Mouse (Mus musculus): ENCODE measurements around the gene Prrx2.

The Prrx2 gene

DNA sequence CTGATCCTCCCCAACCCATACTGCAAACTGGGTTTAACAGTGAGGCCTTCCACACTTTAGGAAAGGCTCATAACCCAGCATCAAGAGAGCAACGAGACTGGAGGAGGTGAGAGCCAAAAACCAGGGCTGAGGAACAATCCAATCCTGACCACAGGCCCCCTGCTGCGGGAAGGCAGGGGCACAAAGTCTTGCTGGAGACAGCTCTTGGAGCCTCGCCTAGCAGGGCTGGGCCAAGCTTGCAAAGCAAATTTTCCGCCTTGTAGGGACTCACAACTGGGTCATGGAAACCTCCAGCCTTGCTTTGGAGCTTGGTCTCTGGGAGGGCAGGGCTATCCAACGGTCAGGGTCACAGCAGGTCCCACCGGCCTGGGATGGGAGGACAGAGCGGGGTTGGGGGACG is 36.1 kb downstream of the Prrx2 start:
- DNase-seq (ENCODE audit: low spot score in 2 of 2): peak in 1 of 2 experiments; percentile 50

DNA sequence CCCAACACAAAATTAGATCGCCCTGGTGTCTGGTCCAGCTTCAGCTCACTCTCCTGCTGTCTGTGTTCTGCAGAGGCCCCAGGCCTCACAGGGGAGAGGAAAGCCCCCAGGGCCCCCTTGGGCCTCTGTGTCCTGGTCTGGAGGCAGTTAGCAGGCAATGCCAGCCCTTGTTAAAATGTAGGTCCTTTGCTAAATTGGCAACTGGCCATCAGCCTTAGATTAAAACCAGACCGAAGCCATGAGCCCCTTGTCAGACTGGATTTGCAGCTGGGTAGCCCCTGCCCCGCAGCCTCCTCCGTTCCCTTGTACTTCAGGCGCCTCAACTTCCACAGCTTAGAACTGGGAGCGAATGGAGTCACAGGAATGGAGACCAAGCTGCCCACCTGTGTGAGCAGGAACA is 37.9 kb downstream of the Prrx2 start:
- DNase-seq (ENCODE audit: low spot score in 2 of 2): no peak

DNA sequence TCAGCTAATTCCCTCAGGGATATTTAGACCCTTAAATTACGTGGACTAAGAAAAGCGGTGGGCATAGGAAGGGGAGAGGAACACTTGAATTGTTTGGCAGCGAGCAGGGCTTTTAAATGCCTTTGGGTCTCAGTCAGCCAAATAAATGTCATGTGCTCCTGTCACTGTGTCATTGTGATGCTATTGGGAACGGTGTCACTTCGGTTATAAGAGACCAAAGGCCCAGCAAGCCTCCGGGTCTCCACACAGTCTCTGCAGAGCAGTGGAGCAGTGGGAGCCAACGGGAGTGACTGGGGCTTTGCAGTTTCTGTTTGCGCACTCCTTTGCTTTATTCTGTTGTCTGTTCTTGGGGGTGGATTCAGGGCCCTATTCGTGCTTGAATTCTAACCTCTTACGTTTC is 39.7 kb downstream of the Prrx2 start:
- no peak for DNase-seq (ENCODE audit: low spot score in 2 of 2)

DNA sequence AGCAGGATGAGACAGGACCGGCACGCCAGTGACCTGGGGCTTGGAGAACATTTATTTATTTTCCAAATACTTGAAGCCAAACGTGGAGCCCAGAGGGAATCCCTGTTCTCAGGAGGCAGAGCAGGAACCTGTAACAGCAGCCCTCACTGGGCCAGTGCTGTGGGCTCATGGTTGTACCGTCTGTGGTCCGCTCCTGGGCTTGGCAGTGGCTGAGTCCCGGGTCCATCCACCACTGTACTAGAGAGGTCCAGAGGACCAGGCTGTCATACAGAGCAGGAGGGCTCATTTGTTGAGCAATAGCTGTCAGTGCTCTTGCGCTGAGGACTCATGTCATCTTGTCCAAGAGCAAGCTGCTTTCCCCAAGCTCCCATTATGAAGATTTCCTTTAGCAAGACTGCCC is 40.3 kb downstream of the Prrx2 start:
- DNase-seq (ENCODE audit: low spot score in 2 of 2): no peak

GRCm38 (mm10) chr2:30875621-30876432 is 41.1 kb downstream of the Prrx2 start:
- DNase-seq (ENCODE audit: low spot score in 2 of 2): no peak

DNA sequence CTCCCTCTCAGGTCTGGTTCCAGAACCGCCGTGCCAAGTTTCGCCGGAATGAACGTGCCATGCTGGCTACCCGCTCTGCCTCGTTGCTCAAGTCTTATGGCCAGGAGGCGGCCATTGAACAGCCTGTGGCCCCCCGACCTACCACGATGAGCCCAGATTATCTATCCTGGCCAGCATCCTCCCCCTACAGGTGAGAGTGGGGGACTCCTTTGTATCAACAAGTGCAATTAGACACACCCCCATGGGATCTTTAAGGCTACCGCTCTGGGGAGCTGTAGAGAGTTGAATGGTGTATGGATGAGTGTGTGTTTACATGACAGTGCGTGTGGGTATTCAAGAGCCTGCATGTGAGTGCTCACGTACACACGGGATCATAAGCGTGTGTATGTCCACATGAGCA is 44.7 kb downstream of the Prrx2 start:
- no peak for DNase-seq (ENCODE audit: low spot score in 2 of 2)

- no peak for DNase-seq (ENCODE audit: low spot score in 2 of 2)
Observed at GRCm38 (mm10) chr2:30881215-30881614, 46.4 kb downstream of the Prrx2 start.

DNA sequence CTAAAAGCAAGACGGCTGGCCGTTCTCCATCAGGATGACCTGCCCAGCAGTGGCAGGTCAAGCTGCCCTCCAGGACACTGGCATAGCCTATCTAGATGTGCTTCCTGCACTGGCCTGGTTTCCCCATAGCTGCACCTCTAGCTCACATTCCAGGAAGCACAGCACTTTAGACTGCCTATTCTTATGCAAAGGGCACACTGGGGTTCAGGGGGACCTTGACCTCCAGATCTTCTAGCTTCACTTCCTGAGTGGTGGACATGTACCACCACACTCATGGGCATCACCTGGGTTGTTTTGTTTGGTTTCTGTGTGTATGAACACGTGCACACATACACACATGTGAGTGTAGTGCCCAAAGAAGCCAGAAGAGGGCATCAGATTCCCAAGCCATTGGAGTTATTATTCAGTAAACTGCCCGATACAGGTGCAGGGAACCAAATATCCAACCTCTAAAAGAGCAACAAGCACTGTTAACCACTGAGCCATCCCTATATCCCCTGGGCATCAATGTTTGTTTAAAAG is 50.1 kb downstream of the Prrx2 start:
- DNase-seq (ENCODE audit: low spot score in 2 of 2): no peak

GRCm38 (mm10) chr2:30885453-30886163 is 50.8 kb downstream of the Prrx2 start:
- DNase-seq (ENCODE audit: low spot score in 2 of 2): peak in 1 of 2 experiments; percentile 80

- DNase-seq (ENCODE audit: low spot score in 2 of 2): peak in 1 of 2 experiments; percentile 42
Observed at GRCm38 (mm10) chr2:30891002-30891401, 56.2 kb downstream of the Prrx2 start.

DNA sequence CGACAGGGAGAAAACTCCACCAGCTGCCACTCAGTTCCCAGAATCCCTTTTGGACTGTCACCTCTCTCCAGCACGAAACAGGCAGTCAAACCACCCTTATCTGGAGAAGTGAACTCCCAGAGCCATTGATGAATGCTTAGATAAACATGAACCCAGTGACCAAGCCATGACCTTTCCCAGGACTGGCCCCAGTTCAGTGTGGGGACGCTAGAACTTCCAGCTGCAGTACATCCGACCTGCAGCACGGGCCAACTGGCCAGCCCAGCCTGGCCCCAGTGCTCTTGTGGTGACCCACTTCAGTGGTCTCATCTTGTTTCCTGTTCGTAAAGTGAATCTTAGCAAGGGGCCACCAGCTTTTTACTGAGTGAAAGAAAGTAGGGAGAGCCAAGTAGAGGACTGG is 58.6 kb downstream of the Prrx2 start:
- DNase-seq (ENCODE audit: low spot score in 2 of 2): no peak

DNA sequence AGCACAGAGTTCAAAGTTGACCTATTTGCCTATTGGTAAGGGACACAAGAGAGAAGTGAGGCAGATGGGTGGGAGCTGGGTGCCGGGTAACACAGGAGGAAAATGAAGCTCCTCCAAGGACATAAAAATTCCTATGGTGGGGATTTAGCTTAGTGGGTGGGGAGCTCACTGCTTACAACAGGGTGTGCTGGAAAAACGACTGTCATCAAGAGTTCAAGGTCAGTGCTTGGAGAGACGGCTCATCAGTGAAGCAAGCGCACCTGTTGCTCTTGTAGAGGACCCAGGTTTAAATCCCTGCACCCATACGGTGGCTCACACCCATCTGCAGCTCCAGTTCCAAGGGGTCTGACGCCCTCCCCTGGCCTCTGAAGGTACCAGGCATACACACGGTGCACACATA is 59.2 kb downstream of the Prrx2 start:
- no peak for DNase-seq (ENCODE audit: low spot score in 2 of 2)

- DNase-seq (ENCODE audit: low spot score in 2 of 2): no peak
Observed at GRCm38 (mm10) chr2:30897291-30897690, 62.5 kb downstream of the Prrx2 start.

DNA sequence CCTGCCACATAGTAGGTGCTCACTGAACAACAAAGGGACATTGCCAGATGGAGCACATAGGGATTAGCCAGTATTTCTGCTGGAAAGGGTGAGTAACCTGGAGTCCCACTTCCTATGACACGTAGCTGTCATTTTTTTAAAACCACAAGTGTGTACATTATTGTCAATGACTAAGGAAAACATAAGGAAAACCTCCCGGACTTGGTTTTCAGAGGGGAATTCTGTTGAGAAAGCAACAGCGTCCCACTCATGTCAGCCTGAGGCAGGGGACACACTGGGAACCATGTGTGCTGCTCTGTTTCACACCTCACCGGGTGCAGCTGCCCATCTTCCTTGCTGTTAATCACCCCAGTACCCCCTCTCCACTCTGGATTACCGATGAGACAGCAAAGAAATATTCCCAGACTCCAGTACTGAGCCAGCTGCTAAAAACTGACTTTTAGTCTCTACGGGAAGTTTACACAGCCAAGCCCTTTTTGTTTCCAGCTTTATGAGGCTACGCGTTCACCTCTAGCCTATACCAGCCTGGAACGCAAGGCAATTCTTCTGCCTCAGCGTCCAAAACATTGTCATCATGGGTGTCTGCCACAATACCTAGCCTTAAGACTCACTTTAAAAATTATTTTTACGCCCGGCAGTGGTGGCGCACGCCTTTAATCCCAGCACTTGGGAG is 64.8 kb downstream of the Prrx2 start:
- no peak for DNase-seq (ENCODE audit: low spot score in 2 of 2)

DNA sequence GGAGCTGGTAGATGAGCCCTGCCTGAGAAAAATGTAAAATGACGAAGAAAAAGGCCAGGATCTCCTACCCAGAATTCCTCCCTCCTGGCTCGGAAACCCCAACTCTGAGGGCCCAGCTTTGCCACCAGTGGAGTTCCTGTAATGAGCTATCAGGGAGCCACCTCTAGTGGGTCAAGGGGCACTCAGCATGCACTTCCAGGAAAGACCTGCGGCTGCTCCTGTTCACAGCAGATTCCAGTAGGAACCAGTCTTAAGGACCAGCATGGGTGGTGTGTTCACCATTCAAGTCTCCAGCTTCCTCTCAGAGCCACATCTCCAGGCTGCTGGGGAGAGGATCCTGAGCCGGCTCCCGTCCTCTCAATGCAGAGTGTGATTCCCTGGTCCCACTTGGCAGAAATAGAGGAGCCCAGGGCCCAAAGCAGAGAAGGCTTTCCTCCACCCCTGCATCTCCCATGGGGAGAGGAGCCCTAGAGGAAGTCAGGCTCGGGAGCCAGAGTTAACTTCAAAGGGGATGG is 66.9 kb downstream of the Prrx2 start:
- no peak for DNase-seq (ENCODE audit: low spot score in 2 of 2)

DNA sequence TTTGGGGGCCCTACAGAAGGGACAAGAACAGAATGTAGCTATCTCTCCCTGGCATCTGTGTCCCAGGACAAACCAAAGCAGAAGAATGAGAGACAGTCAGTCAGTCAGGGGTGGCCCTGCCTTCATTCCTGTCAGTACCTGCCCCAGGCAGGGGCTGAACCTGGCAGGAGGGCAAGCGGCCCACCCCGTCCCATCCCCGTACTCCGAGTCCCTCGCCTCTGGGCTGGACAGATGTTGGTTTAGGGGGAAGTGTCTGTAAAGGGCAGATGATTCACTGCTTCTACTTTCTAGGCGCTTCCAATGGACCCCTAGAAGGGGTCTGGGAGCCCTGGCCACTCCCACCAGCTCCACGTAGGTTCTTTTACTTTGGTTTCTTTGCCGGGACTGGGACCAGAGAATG is 67.5 kb downstream of the Prrx2 start:
- DNase-seq (ENCODE audit: low spot score in 2 of 2): no peak

- no peak for DNase-seq (ENCODE audit: low spot score in 2 of 2)
Observed at GRCm38 (mm10) chr2:30902726-30903722, 68.3 kb downstream of the Prrx2 start.

DNA sequence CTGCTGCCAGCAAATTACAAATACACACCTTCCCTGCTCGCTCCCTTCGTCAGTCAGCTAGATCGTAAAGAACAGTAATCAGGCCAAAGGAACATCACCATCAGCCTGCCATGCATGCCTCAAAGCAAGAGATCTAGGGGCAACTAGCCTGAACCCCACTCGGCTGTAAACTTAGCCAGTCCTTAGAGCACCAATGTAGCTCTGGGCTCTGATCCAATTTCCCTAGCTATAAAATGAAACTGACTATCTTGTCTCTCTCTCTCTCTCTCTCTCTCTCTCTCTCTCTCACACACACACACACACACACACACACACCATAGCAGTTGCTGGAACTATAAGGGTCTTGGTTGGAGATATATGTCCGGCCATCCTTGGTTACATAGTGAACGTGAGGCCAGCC is 69.5 kb downstream of the Prrx2 start:
- DNase-seq (ENCODE audit: low spot score in 2 of 2): no peak

DNA sequence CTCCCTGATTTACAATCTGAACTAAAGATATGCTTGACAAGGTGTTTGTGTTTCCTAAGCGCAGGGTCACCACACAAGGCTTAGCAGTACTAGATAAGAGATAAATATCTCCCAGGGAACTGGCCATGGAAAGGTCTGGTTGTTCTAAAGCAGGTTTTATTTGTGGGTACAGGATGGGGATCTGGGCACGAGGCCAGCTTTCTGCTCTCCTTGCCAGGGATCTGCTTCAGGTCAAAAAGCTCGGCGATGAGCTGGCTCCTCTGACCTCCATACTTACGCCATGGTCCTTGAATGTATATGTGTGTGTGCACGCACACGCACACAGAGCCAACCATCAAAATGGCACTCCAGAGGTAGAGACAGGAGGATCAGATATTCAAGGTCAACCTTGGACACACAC is 70.2 kb downstream of the Prrx2 start:
- DNase-seq (ENCODE audit: low spot score in 2 of 2): no peak

DNA sequence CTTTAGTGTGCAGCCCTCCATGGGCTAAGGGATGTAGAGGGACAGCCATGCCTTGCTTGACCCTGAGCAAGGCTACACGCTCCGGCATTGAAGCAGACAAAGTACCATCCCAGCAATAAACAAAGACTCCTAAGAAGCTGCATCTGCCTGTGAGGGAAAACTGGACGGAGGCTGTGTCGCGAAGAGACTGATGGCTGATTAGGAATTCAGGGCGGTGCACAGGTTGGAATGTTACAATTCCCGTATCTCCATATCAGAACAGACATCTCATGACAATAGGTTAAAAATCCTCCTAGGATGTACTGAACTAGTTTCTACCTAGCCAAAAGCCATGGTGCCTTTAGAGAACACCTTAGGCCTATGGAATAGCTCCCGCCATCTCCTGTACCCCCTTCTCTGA is 71.1 kb downstream of the Prrx2 start:
- DNase-seq (ENCODE audit: low spot score in 2 of 2): no peak

DNA sequence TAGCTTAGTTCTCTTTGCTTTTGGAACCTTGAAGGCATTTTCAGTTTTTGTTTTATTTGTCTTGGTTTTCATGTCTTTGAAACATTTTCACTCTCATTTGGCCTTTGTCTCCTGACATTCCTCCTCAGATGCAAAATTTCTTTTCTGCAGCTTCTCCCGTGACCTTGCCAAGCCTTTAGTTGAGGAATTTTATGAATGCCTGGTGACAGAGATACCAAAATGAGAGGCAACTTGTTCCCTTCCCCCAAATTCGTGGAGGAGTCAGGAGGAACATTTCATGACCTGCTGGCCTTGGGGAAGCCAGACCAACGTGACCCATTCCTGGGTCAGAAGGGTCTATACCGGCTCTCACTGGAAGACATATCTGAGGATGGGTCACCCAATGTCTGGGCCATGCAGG is 71.9 kb downstream of the Prrx2 start:
- no peak for DNase-seq (ENCODE audit: low spot score in 2 of 2)

Measured in cerebellum, postnatal 4 days (tissue).